Mouse (Mus musculus): ENCODE measurements around the gene Gm14226.
"Not testable (repeated sequence)": the region's sequence is repeated elsewhere in the genome, so short reads cannot be mapped to it uniquely, and the experiment has no call there.

DNA sequence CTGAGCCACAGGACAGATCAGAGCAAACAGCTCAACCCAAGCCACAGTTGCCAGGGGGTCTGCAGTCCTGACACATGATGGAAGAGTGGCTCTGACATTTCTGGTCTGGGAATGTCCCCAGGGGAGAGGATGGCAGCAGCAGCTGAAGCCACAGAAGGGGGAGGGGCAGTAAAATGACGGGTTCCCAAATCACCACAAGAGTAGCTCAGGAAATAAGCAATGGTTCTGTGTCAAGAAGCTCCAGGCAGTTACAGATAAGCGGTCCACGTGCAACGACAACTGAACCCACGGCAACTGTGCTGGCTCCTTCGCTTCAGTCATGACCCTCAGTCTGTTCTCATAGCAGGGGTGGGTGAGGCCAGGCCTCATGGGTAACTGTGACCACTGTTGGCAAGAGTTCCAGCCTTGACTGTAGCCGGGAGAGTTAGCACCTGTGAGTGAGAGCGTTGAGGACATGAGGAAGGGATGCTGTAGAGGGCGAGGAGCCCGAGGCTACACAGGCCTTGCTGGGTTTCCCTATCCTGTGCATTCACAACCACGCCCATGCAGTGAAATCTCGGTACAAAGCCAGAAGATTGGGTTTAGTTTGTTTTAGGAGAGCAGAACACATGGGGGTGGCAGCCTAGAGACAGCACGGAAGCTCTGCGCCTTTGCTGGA, 48.2 kb upstream of the Gm14226 start:
- TF ChIP-seq GATA1 (IDR thresholded peaks at IDR 0.05; ENCODE audit: borderline replicate concordance, low read length); FLI1 (IDR thresholded peaks at IDR 0.05; ENCODE audit: low read length): not testable (repeated sequence)

Data from megakaryocyte, embryonic 14.5 days (primary cell).